Mouse (Mus musculus) telencephalon, adult 2 months (tissue): ENCODE results near the gene Txndc2.

Experiments
- DNase-seq: peaks from one replicate; pipeline ENCODE4 v3.0.0-alpha.2; 2011; ENCODE audit warnings: low read depth, low spot score

The Txndc2 gene

GRCm38 (mm10) chr17:65641734-65642218 lies at the start of gene Txndc2:
Txndc2 (minus strand) TSS chr17:65642168.
- DNase-seq, result no peak

DNA sequence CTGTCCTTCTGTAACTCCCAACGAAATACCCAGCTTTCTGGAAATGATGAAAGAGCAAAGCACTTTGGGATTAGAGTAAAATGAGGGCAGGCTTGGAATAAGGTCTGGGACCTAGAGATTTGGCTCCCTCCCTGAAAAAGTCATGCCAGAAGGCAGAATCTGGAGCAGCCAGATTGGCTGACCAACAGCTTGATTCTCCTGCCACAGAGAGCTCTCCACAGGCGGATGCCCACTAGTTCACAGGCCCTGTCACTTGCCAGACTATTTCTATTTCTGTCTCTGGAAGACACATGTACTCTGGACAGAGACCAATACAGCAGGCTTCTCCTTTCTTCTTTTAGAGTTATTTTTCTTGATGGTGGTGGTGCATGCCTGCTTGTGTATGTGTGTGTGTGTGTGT lies 41.8 kb upstream of the Txndc2 start:
- peak; percentile 50 for DNase-seq

- DNase-seq, result no peak
Measured at GRCm38 (mm10) chr17:65683316-65683715, 41.3 kb upstream of the Txndc2 start.

DNA sequence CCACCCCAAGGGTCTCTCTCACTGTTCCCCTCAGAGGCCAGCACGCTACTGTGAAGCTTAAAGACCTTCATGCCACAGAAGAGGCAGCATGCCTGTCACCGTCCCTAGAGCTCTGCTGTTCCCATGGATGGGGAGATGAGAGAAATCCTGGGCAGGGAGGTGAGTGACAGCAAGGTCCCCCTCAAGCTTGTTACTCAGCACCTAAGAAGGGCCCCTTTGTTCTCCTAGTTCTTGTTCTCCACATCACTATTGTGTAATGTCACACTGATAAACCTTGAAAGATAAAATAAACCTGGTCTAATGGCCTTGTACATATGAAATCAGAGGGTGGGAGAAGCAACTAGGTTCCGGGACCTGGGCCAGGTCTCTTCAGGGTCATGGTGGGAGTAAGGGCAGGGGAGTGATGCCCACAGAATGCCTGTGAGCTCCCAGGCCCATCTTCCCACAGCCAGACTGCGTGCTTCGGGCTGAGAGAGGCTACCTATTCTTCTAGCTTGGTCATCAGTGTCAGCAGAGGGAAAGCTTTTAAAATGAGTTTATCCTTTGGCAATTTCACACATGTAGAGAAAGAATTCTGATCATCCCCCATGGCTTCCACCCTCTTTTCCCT lies 40.2 kb upstream of the Txndc2 start:
- DNase-seq, result no peak

DNA sequence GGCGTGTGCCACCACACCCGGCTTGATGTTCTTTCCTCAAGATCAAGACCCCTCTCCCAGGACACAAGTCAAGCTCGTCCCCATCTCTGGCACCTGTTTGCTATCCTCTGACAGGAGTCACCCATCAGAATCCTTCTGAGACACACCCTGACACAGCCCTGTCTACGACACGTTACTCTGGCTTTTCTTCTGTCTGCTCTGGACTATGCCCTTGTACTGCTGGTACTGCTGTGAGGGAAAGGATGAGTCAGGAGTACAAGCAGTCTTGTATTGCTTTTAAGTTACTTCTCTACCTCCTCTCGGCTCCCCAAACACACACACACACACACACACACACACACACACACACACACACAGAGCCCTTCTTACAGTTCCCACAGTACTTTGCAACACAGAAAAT lies 39.5 kb upstream of the Txndc2 start:
- no peak for DNase-seq

DNA sequence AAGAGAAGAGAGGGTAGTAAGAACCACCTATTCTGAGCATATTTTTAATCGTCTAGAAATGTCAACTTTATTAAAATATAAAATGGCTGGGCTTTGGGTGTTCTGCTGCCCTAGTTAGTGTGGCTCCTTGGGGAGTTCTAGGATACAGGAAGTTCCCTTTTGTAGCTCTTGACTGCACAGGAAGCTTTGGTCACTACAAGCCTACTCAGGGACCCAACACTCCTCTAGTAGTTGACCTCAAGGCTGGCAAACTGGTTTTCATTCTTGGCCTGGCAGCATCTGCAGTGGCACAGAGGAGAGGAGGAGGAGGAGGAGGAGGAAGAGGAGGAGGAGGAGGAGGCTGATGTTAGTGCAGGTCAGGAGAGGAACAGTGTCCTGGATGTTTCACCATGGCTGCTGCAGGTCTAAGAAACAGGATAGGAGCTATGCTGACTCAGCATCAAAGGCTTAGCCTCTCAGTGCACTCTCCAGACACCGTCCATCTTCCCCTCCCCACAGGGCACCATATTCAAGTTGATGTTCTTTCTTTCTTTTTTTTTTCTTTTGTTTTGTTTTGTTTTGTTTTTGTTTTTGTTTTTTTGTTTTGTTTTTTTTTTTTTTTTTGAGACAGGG lies 38.9 kb upstream of the Txndc2 start:
- no peak for DNase-seq

DNA sequence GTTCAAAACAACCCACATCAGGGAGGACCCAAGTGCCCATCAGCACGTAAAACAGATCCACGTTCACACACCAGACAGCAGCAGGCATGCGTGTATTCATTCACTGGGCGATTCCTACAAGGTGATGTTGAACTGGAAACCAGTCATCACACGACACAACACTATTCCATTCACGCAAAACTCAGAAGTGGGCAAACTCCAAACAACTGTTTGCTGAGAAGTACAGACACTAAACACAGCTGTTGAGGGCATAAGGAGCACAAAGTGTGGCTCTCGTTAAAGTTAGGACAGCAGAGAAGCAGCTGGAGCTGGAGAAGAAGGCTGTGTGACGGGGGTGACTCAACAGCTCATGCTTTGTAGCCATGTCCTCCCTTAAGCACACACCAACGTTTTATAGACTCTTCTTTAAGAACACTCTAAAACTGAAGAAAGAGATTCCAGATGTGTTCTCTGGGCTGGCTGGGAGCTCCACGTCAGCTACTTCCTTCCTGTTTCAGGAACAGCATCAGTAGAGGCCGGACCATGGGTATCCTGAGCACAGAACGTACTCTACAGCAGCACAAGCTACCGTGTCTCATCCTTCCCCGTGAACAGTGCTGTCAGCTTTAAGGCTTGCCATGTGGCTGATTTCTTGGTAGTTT lies 38.0 kb upstream of the Txndc2 start:
- DNase-seq, result no peak

DNA sequence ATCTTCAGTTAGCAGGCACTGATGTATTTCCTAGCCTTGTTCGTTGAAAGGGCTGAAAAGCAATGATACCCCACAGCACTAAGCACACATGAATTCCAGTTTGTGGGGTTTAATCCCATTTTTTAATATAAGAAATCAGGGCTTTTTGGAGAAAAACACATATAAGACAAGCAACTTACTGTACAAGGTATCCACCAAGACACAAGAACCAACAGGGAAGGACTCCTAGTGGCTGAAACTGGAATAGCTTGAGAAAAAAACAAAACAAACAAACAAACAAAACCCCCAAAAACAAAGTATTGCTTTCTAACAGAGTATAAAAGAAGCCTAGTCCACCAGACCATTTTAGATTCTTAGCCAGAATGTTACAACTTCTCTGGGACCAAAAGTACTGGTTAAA lies 35.8 kb upstream of the Txndc2 start:
- DNase-seq, result no peak

DNA sequence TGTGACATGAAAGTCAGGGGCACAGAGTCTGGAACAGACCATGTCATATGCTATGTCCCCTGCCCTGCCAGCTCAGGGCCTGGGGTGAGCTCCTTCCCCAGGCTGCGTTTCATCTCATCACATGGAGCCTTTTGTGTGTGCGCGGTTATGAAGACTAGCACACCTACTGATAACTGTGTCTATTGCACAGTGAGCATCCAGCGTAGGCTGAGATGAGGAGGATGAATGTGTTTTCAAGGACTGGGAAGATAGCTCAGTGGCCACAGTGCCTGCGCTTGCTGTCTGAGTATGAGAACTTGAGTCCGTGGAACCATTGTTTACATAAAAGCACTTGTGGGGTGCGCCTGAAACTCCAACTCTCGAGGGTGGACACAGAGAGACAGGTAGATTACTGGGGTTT lies 34.6 kb upstream of the Txndc2 start:
- no peak for DNase-seq

DNA sequence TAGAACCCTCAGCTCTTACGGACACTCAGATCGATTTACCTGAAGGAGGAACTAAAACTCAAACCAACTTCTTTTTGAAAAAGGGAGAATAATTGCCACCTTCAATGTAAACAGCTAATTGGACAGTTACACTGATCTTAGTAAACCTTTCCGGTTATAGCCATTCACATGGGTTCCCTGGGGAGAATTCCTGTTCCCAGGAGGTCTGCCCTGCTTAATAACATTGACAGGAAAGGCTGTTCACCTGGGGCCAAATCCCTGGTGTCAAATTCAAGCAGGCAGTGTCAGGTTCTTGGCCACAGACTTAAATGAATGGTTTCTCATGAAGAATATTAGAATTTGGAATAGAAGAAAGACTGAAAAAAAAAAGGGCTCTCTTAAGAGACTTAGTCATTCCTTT lies 34.0 kb upstream of the Txndc2 start:
- DNase-seq, result no peak

- no peak for DNase-seq
Measured at GRCm38 (mm10) chr17:65674710-65675171, 32.8 kb upstream of the Txndc2 start.

DNA sequence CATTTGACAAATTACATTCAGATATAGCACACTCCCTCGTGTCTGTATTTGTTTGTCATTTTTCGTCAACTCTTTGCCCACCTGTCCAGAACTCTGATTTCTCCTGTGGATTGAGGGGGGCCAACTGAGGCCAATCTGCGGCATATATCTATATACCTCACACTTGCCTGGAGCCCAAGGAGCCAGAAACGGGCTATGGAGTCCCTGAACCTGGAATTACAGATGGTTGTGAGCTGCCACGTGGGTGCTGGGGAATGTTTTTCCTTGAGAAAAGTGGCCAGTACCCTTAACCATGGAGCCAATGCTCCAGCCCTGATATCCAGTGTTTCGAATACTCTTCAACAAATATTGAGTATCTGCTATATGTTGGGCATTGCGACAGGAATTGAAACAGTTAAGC lies 31.0 kb upstream of the Txndc2 start:
- DNase-seq, result no peak

DNA sequence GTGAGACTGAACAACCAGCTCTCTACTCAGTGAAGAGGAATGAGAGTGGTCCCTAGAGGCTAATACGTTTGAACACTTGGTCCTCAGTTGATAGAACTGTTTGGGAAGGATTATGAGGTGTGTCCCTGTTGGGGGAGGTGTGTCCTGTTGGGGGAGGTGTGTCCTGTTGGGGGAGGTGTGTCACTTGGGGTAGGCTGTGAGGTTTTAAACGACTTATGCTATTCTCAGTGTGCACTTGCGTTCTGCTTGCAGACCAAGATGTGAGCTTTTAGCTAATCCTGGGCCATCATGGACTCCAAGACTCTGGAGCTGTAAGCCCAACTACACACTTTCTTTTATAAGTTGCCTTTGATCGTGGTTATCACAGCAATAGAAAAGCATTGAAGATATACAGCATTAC lies 27.1 kb upstream of the Txndc2 start:
- DNase-seq, result no peak

DNA sequence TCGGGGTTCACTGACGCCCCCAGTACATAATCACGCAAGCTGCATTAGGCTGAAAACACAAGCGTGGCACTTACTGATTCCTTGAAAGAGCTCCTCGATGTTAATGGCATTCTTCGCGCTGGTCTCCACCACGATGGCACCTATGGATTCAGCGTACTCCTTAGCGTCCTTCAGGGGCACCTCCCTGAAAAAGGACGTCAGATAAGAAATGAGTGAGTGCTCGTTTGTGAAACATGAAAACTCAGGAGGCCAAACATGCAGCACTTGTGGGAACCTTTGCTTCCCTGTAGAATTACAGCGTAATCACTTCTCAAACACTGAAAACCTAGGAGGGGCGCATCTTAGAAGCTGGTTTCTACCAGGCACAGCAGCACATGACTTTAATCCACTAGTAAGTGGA lies 25.8 kb upstream of the Txndc2 start:
- no peak for DNase-seq

DNA sequence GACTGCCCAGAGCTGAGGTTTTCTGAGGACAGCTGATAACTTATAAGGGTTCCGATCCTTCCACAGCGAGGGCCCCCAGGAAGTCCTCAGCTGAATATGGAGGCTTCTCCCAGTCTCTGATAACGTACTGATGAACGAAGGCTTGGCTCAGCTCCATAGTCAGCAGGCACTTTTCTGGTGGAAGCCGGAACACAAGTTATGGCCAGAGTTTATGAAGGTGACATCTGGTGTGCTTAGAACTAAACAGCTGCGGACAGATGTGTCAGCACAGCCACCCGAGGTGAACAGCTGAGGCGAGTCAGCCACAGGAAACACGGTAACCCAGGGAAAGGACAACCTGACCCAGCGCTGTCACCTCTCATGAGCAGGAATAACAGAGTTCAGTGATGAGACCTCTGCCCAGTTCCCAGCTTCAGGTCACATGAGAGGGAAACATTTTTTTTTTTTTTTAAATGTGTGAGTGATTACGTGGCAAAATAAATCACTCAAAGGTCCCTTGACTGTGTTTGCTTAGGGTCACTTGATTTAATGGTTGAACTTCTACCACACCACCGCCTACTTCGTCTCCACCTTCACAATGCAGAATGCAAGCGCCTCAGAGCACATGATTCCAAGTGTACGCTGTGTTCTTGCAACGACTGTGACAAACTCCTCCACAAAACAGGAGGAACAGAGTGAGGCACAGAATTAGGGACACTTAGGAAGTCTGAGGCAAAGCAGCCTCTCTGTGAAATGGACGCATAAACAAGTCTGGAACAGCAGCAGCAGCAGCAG lies 24.6 kb upstream of the Txndc2 start:
- peak; percentile 21 for DNase-seq

DNA sequence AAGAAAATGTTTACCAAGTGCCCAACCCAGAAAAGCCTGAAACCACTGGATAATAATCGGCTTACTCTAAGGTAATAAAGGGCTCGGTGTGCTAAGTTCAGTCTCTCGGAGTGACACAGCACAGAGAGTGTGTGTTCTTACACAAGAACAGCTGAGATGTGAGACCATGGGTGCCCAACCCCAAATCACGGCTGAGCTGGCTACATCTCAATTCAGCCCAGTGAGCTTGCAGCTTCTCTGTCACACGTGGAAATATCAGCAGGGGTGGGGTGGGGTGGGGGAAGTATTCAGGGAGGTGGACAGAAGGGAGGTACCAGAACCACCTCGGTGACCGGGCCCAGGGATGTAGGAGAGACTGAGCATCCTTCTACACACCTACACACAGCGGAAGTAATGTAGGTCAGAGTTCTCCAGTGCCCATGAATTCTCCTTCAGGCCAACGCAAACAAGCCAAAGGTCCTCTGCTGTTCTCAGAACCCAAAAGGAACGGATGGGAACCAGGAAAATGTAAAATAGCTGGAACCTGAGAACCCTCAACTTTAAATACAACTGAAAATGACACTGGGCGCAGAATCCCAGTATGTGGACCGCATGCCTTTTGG lies 23.9 kb upstream of the Txndc2 start:
- DNase-seq, result no peak

GRCm38 (mm10) chr17:65663329-65664078 lies 21.5 kb upstream of the Txndc2 start:
- DNase-seq, result no peak

DNA sequence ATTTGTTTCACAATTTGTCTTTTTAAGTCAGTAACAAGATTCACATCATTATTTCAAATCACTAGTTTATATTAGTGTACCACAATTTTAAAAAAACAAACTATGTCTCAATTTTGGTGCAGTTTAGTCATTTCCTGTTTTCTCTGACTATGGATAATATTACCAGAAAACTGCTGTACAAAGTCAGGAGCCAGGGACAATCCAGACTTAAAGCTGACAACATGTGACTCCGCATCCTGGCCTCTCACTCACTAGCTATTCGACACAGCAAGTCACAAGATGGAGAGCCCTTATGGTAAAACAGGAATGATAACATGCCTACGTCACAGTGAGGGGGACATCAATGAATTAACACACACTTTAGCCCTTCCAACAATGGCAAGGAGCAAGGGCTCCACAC lies 20.7 kb upstream of the Txndc2 start:
- no peak for DNase-seq

- DNase-seq, result no peak
Measured at GRCm38 (mm10) chr17:65658416-65658815, 16.4 kb upstream of the Txndc2 start.

GRCm38 (mm10) chr17:65657958-65658357 lies 16.0 kb upstream of the Txndc2 start:
- no peak for DNase-seq

DNA sequence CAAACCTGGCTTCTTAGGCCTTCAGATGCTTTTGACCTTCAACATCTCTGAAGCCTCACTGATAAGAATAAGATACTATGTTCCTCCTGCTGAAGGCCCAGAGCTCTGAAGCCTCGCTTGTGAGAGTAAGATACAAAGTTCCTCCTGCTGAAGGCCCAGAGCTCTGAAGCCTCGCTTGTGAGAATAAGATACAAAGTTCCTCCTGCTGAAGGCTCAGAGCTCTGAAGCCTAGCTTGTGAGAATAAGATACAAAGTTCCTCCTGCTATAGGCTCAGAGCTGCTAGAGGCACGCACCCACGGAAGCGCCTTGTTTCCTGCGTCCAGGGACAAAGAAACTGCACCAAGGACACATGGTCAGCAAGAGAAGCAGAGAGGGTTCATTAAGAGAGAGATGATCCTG lies 14.8 kb upstream of the Txndc2 start:
- DNase-seq, result no peak
